In the genomic region with DNA sequence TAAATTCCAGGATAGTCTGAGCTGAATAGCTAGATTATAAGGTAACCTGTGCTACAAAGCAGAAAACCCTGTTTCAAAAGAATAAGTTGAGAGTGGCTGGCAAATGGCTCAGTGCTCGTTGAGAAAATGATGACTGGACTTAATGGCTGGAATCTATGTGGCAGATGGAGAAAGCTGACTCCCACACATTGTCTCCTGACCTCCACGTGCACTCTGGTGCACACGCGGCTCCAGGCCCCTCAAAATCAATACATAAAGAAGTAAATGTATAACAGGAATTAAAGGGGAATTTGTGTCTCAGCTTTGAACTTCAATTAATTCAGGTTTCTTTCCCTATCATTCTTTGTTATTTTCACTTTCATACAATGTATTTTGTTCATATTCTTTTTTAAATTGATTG, we compare ENCODE assay signal across 19 mouse cellular contexts.
"Had no signal": no experiment of that assay in that cellular context is flagged by ENCODE, and none has a peak within 500 bp of the region (broad histone marks: within the 10 kb centered on the region; RNA-seq: fewer than 3 reads in every experiment).

No protein-coding gene starts in this region.

- ATAC-seq: intestine, embryonic 16.5 days; midbrain, embryonic 15.5 days had no signal

- DNase-seq: kidney, adult 18-20 months; kidney, adult 9 months; kidney, postnatal 36 days; layer of hippocampus, postnatal 36 days; liver, embryonic 13.5 days; lung, adult 2 months; lung, postnatal 14 days; lung, postnatal 4 days; right cerebral cortex, adult 18-20 months; right cerebral cortex, postnatal 14 days; right cerebral cortex, postnatal 4 days; thymus, adult 2 months; thymus, postnatal 14 days; thymus, postnatal 4 days had no signal

- H3K36me3 ChIP-seq: liver, embryonic 13.5 days; midbrain, embryonic 12.5 days; midbrain, embryonic 15.5 days had no signal

- H3K9me3 ChIP-seq: liver, embryonic 13.5 days; midbrain, embryonic 12.5 days; midbrain, embryonic 15.5 days had no signal

- H3K4me2 ChIP-seq: liver, embryonic 13.5 days; midbrain, embryonic 12.5 days; midbrain, embryonic 15.5 days had no signal

- H3K4me3 ChIP-seq: left cerebral cortex, adult 2 months; liver, embryonic 13.5 days; midbrain, embryonic 12.5 days; midbrain, embryonic 15.5 days had no signal

- H3K4me1 ChIP-seq: liver, embryonic 13.5 days; midbrain, embryonic 12.5 days; midbrain, embryonic 15.5 days had no signal

- H3K27ac ChIP-seq: left cerebral cortex, adult 2 months; liver, embryonic 13.5 days; midbrain, embryonic 12.5 days; midbrain, embryonic 15.5 days; stomach, postnatal 0 days had no signal

- H3K27me3 ChIP-seq: liver, embryonic 13.5 days; midbrain, embryonic 12.5 days; midbrain, embryonic 15.5 days had no signal

- H3K9ac ChIP-seq: liver, embryonic 13.5 days; midbrain, embryonic 12.5 days; midbrain, embryonic 15.5 days had no signal
